Mouse (Mus musculus): ENCODE data around the gene Grm7.

DNA sequence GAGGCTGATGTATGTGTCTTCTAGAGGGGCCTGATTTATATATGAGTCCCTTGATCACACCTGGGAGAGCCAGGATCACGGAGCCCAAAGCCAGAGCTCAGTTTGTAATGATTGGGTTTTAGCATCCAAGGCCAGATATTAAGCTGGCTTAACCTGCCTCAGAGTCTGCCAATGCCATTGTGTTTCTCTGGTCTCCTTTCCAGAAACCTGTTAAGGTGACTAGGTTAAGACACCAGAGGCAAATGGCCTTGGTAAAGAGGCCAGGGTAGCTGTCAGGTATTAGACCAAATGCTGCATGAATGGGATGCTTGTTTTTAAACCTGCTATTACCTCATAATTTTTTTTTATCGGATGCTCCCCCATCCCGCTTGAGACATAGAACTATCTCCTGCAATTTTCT lies 722.7 kb downstream of the Grm7 start:
- no peak for TF ChIP-seq CTCF (IDR thresholded peaks at IDR 0.05; ENCODE audit: extremely low read depth, insufficient read depth, low read length)
- no peak for TF ChIP-seq POLR2A (IDR thresholded peaks at IDR 0.05; ENCODE audit: extremely low read depth, insufficient read depth, low read length)

Measured in cortical plate, adult 2 months (tissue).